ENCODE assay signal across 15 mouse cellular contexts in genomic region chr5:26564056-26564455, GRCm38 (mm10).
"Had no signal": no experiment of that assay in that cellular context is flagged by ENCODE, and none has a peak within 500 bp of the region (broad histone marks: within the 10 kb centered on the region; RNA-seq: fewer than 3 reads in every experiment).

No protein-coding gene starts in this region.

- DNase-seq: kidney, postnatal 10 days; kidney, postnatal 4 days; lung, postnatal 14 days; midbrain, embryonic 14.5 days; retina, postnatal 1 day; right cerebral cortex, postnatal 4 days; spleen, adult 18-20 months; thymus, postnatal 4 days had no signal

- H3K9me3 ChIP-seq: limb, embryonic 15.5 days; lung, embryonic 15.5 days; midbrain, embryonic 10.5 days; neural tube, embryonic 12.5 days; stomach, embryonic 15.5 days had no signal

- H3K4me3 ChIP-seq: layer of hippocampus, adult 2 months; limb, embryonic 15.5 days; liver, embryonic 12.5 days; lung, embryonic 15.5 days; midbrain, embryonic 10.5 days; neural tube, embryonic 12.5 days; stomach, embryonic 15.5 days had no signal

- ATAC-seq: liver, embryonic 12.5 days had no signal

- H3K4me1 ChIP-seq: limb, embryonic 15.5 days; liver, embryonic 12.5 days; lung, embryonic 15.5 days; midbrain, embryonic 10.5 days; neural tube, embryonic 12.5 days; stomach, embryonic 15.5 days had no signal

- H3K27me3 ChIP-seq: limb, embryonic 15.5 days; liver, embryonic 12.5 days; lung, embryonic 15.5 days; neural tube, embryonic 12.5 days; stomach, embryonic 15.5 days had no signal

- H3K36me3 ChIP-seq: limb, embryonic 15.5 days; liver, embryonic 12.5 days; lung, embryonic 15.5 days; midbrain, embryonic 10.5 days; neural tube, embryonic 12.5 days; stomach, embryonic 15.5 days had no signal
